Mouse (Mus musculus) small intestine, adult 2 months (tissue): ENCODE results near the gene Baiap2.

Experiments used
- CTCF ChIP-seq: fragments of 200-500 bp; IDR thresholded peaks from 2 replicates; pipeline ENCODE4 v1.5.1; 2012; ENCODE audit warnings: low read depth, mild to moderate bottlenecking, control low read depth, inconsistent platforms, low read length, moderate library complexity, mixed read lengths; ENCODE audit not compliant: insufficient replicate concordance, insufficient read length; ENCODE audit errors: extremely low read depth
- POLR2A ChIP-seq: fragments of 200-500 bp; IDR thresholded peaks from 2 replicates; pipeline ENCODE4 v1.6.1; 2012; ENCODE audit warnings: low read depth, mild to moderate bottlenecking, control low read depth, inconsistent platforms, low read length, moderate library complexity

DNA sequence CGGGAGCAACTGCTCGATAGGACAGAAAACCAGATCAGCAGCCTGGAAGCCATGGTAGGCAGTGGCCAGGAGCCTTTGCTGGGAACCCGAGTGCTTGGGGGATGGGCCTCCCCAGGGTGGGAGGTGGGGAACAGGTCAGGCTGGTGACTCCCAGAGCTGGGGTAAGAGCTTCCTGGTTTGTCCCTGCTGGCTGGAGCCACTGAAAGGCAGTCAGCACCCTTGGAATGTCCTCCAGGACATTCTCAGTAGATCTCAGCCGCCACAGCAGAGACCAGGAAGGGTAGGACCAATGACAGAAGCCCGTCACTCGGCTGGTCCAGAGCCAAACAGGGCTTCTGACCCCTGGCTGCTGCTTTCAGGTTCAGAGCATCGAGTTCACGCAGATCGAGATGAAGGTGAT, 26.9 kb upstream of the Baiap2 start:
- TF ChIP-seq POLR2A (no peak), CTCF (no peak)
